Mouse (Mus musculus) mesoderm, embryonic 11.5 days (tissue): Measurements from ENCODE around the gene Mtf2.
"Not testable (repeated sequence)": the region's sequence is repeated elsewhere in the genome, so short reads cannot be mapped to it uniquely, and the experiment has no call there.

Experiments used
- DNase-seq: peaks from one replicate; pipeline ENCODE4 v3.0.0-alpha.2; 2012; ENCODE audit warnings: low read depth, low spot score

Gene Mtf2

GRCm38 (mm10) chr5:108065465-108066411 lies at the start of gene Mtf2:
Mtf2 (plus strand) TSS chr5:108065674.
- DNase-seq: peak; percentile 99

DNA sequence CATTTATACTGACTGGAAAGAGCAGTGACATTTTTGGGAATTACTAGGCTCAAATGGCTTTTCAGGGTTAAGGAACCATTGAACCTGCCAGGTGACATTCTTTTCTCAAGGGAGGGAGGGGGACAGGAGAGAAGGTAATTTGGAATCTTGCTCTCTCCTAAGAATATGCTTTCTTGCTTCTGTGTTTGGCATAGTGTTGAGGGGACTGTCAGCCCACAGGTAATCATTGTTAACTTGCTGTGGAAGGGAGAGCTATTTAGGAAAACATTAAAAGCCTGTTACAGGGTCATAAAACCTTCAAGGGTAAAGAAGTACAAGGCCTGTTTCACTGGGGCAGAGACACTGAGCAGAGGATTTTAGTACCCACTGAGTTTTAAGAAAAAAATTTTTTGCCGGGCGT lies 48.2 kb upstream of the Mtf2 start:
- no peak for DNase-seq

DNA sequence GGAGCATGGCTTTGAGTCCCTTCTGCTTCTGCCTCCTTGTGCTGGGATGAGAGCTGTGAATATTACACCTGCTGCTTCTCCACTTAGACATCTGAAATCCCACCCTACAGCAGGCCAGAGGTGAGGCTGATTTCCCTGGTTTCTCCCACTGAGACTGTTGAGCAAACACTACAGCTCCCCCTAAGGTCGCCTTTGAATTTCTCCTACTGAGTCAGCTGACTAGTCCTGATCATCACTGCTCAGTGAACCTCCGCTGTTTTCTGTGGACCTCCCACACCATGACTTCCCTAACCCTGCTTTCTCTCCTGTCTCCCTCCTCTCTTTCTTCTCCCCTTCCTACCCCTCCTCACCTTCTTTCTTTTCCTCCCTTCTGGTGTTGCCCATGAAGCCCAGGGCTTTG lies 46.1 kb upstream of the Mtf2 start:
- DNase-seq: no peak

- no peak for DNase-seq
These were observed 44.1 kb upstream of the Mtf2 start for GRCm38 (mm10) chr5:108021346-108021745.

DNA sequence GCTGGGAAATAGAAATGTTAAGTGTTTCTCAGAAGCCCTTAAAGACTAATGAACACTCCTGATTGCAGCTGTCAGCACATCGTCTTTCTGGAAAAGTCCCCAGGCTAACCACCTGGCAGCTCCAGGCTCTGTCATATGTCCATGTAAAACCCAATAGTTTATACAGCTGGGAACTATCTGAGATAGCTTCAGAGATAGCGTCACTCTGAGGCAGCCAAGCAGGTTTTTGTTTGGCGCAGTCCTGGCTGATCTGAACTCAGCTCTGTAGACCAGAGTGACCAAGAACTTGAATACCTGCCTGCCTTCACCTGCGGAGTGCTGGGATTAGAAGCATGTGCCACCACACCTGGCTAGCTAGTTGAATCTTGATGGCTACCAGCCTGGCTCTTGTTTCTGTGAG lies 37.2 kb upstream of the Mtf2 start:
- no peak for DNase-seq

GRCm38 (mm10) chr5:108028797-108029536 lies 36.5 kb upstream of the Mtf2 start:
- not testable (repeated sequence) for DNase-seq

GRCm38 (mm10) chr5:108029968-108030367 lies 35.5 kb upstream of the Mtf2 start:
- no peak for DNase-seq

DNA sequence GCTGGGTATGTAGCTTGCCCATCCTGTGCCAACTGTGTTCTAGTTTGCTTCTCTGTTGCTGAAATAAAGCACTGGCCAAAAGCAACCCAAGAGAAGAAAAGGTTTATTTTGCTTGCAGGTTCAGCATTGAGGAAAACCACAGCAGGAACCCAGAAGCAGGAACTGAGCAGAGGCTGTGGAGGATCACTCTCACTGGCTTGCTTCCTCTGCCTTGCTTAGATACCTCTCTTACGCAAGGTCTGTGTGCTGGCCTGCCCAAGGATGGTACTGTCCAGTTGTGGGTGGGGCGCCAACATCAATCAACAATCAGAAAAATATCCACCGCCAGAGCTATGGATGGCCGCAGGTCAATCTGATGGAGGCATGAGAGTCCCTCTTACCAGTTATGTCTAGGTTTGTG lies 34.2 kb upstream of the Mtf2 start:
- no peak for DNase-seq

GRCm38 (mm10) chr5:108034194-108034593 lies 31.3 kb upstream of the Mtf2 start:
- DNase-seq: peak; percentile 72

- no peak for DNase-seq
These were observed 30.0 kb upstream of the Mtf2 start for GRCm38 (mm10) chr5:108035523-108035922.

GRCm38 (mm10) chr5:108042061-108042460 lies 23.4 kb upstream of the Mtf2 start:
- DNase-seq: no peak

GRCm38 (mm10) chr5:108043908-108044307 lies 21.6 kb upstream of the Mtf2 start:
- no peak for DNase-seq

GRCm38 (mm10) chr5:108049711-108050268 lies 15.7 kb upstream of the Mtf2 start:
- DNase-seq: no peak

DNA sequence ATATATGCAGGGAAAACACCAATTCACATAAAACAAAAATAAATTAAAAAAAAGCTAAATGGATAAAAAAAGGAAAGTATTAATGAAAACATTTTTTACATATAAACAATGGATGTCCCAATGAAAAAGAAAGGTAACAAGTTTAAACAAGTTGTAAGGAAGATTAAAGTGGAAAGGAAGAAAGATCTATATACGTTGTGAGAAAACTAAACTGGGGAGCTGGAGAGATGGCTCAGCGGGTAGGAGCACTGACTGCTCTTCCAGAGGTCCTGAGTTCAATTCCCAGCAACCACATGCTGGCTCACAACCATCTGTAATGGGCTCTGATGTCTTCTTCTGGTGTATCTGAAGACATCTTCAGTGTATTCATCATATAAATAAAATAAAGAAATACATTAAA lies 14.4 kb upstream of the Mtf2 start:
- no peak for DNase-seq

- not testable (repeated sequence) for DNase-seq
These were observed 13.7 kb upstream of the Mtf2 start for GRCm38 (mm10) chr5:108051727-108052126.

DNA sequence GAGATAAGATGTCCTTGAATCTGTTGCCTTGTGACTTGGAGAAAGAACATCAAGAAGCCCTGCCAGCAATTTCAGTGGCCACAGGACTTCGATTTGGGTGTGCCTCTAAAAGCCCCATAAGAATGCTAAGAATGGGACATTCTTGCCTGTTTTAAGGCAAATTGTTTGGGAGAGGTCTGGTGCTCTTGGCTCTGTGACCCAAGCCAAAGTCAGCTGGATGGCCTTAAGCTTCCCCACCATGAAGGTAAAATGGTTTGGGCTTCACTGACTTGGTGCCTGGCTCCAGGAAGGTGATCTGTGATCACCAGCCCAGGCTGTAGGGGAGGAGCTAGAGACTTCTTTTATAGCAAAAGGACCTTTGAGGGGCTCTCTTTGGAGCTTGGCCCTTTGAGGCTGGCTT lies 13.3 kb upstream of the Mtf2 start:
- DNase-seq: no peak

DNA sequence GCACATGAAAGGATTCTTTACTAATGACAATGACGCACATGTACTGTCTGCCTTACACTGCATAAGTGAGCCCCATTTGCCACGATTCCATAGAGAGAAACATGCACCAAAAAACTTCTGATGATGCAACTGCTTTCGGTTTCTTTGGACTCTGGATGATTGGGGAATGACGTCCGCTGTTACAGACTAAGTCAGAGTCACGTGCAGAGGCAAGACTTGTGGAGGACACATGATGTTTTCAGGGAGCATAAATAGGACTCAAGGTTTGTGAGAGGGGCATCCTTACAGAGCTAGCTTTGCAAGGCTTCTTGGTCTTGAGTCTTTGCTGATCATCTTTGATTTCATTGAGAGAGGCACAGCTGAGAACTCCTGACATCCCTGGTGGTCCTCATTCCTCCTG lies 11.9 kb upstream of the Mtf2 start:
- DNase-seq: no peak

- no peak for DNase-seq
These were observed 5.1 kb upstream of the Mtf2 start for GRCm38 (mm10) chr5:108060413-108060812.

- no peak for DNase-seq
These were observed 6.8 kb downstream of the Mtf2 start for GRCm38 (mm10) chr5:108072301-108072700.

GRCm38 (mm10) chr5:108076241-108076640 lies 10.8 kb downstream of the Mtf2 start:
- no peak for DNase-seq

- no peak for DNase-seq
These were observed 11.5 kb downstream of the Mtf2 start for GRCm38 (mm10) chr5:108076833-108077540.

- DNase-seq: no peak
These were observed 14.1 kb downstream of the Mtf2 start for GRCm38 (mm10) chr5:108079603-108080002.
